Mouse (Mus musculus) limb, embryonic 14.5 days (tissue): ENCODE measurements around the gene Ccnl2. TPM values are rescaled to one million over a fixed set of nuclear protein-coding genes. Genes with fewer than 3 reads are reported as not detected.
A peak's percentile ranks its signal among the peaks of the same experiment; 100 is the strongest.

ENCODE experiments used
- ATAC-seq: fragments of 200-750 bp; cut with Nextera tagmentation; 2 replicates; pipeline ENCODE4 v1.8.0; 2017; ENCODE audit warnings: low read depth, moderate number of reproducible peaks, moderate TSS enrichment; ENCODE audit not compliant: low FRiP score
- DNase-seq: peaks from one replicate; pipeline ENCODE4 v3.0.0-alpha.2; 2015; ENCODE audit warnings: low spot score
- H3K27ac ChIP-seq: fragments of 300-500 bp; sonication (generic); replicated peaks from 2 replicates; pipeline ENCODE4 v1.5.1; 2014; ENCODE audit warnings: low read depth, mild to moderate bottlenecking, low read length, moderate library complexity, mixed read lengths
- H3K27me3 ChIP-seq: fragments of 300-500 bp; sonication (generic); 2 replicates; pipeline ENCODE4 v1.6.1; 2014; ENCODE audit warnings: low read length, mixed read lengths; ENCODE audit not compliant: control insufficient read depth, insufficient read depth
- H3K36me3 ChIP-seq: fragments of 300-500 bp; sonication (generic); 2 replicates; pipeline ENCODE4 v1.6.1; 2014; ENCODE audit warnings: mild to moderate bottlenecking, low read length, moderate library complexity, mixed read lengths; ENCODE audit not compliant: control insufficient read depth, insufficient read depth
- H3K4me1 ChIP-seq: fragments of 300-500 bp; sonication (generic); 2 replicates; pipeline ENCODE4 v1.6.1; 2014; ENCODE audit warnings: antibody characterized with exemption, low read length, mixed read lengths; ENCODE audit not compliant: control insufficient read depth, insufficient read depth
- H3K4me2 ChIP-seq: fragments of 300-500 bp; sonication (generic); replicated peaks from 2 replicates; pipeline ENCODE4 v1.6.1; 2014; ENCODE audit warnings: low read depth, mild to moderate bottlenecking, low read length, moderate library complexity; ENCODE audit not compliant: severe bottlenecking
- H3K4me3 ChIP-seq: fragments of 300-500 bp; sonication (generic); replicated peaks from 2 replicates; pipeline ENCODE4 v1.5.1; 2014; ENCODE audit warnings: low read length
- H3K9ac ChIP-seq: fragments of 300-500 bp; sonication (generic); 2 replicates; pipeline ENCODE4 v1.6.1; 2014; ENCODE audit warnings: mild to moderate bottlenecking, low read depth, low read length, moderate library complexity; ENCODE audit not compliant: severe bottlenecking
- H3K9me3 ChIP-seq: fragments of 300-500 bp; sonication (generic); 2 replicates; pipeline ENCODE4 v1.6.1; 2016; ENCODE audit warnings: low read length; ENCODE audit not compliant: control insufficient read depth
- POLR2A ChIP-seq: fragments of 200-500 bp; IDR thresholded peaks from 2 replicates; pipeline ENCODE4 v1.8.0; 2012; ENCODE audit warnings: inconsistent platforms, mild to moderate bottlenecking, moderate library complexity, borderline replicate concordance; ENCODE audit not compliant: insufficient read depth, insufficient read length; ENCODE audit errors: extremely low read depth
- WGBS: fragments of 180-500 bp; shearing (Covaris S2); extraction: QIAGEN DNeasy Blood & Tissue Kit; methylation state at CpG from one replicate; pipeline ENCODE4 v1.1.7; 2014; 5-methylcytosine and 5-hydroxymethylcytosine counted together
- polyA plus RNA-seq, 2 experiments: library from polyadenylated mRNA; depleted of rRNA in 1 of 2; stranded (reverse) in 1 of 2; unstranded in 1 of 2; fragments of >200 nt; fragmentation: Nextera tagmentation in 1 of 2; extraction: Ambion mirVana in 1 of 2; gene quantifications; 2 replicates each; pipeline versions ENCODE4 v1.2.1 to v1.2.3; 2012 to 2014

Ccnl2 gene
- polyA plus RNA-seq, 2 experiments, result 190 to 304 TPM

DNA sequence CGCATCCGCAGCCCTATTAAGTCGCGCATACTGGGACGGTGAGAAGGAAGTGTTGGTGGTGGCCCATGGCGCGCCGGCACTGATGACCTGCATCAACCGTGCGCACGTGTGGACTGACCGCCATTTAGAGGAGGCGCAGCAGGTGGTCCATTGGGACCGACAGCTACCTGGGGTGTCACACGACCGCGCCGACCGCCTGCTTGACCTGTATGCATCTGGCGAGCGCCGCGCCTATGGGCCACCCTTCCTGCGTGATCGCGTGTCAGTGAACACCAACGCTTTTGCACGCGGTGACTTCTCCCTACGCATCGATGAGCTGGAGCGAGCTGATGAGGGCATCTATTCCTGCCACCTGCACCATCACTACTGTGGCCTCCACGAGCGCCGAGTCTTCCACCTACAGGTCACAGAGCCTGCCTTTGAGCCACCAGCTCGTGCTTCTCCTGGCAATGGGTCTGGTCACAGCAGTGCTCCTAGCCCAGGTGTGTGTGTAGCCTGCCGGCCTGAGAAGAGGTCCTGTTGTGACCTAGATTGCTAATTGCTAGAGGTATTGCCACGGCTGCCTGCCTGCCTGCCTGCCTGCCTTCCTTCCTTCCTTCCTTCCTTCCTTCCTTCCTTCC lies 29.5 kb downstream of the Ccnl2 start:
- Histone ChIP-seq H3K9me3 (no peaks in the 10 kb centered on the region), H3K4me1 (peaks cover 24% of the 10 kb centered on the region), H3K9ac (no peak overlapping the region), H3K27me3 (no peaks in the 10 kb centered on the region), H3K27ac (no peak overlapping the region), H3K4me3 (no peak overlapping the region), H3K36me3 (peaks cover 21% of the 10 kb centered on the region), H3K4me2 (peak overlapping the region; percentile 68)
- WGBS, result 48% methylated on average over 38 of the region's 38 CpGs
- ATAC-seq (no peak), DNase-seq (no peak)
- no peak for TF ChIP-seq POLR2A

DNA sequence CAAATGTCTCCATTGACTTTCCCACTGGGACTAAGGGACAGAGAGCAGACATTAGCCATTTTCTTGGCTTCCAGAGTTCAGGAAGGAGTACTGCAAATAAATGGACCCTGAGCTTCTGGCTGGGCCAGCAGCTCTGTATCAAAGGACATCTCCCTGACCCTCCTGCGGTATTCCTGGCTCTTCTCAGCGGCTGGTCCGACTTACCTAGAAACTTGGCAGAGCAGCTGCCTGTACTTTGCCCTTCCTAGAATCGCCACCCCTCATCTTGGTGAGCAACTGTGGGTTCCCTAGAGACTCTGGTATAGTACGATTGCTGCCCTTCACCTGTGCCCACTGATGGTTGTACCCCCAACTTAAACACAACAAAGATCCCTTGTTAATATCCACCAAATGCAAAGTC lies 30.9 kb downstream of the Ccnl2 start:
- no peak for ATAC-seq
- H3K9me3 ChIP-seq, result no peaks in the 10 kb centered on the region
- H3K4me3 ChIP-seq, result no peak overlapping the region
- H3K4me1 ChIP-seq, result peaks cover 28% of the 10 kb centered on the region
- H3K4me2 ChIP-seq, result no peak overlapping the region
- no peak overlapping the region for H3K9ac ChIP-seq
- 94% methylated on average over 5 of the region's 5 CpGs for whole genome bisulfite sequencing
- H3K27ac ChIP-seq, result no peak overlapping the region
- no peak for DNase-seq
- no peak for TF ChIP-seq POLR2A
- H3K27me3 ChIP-seq, result no peaks in the 10 kb centered on the region
- H3K36me3 ChIP-seq, result peaks cover 21% of the 10 kb centered on the region

DNA sequence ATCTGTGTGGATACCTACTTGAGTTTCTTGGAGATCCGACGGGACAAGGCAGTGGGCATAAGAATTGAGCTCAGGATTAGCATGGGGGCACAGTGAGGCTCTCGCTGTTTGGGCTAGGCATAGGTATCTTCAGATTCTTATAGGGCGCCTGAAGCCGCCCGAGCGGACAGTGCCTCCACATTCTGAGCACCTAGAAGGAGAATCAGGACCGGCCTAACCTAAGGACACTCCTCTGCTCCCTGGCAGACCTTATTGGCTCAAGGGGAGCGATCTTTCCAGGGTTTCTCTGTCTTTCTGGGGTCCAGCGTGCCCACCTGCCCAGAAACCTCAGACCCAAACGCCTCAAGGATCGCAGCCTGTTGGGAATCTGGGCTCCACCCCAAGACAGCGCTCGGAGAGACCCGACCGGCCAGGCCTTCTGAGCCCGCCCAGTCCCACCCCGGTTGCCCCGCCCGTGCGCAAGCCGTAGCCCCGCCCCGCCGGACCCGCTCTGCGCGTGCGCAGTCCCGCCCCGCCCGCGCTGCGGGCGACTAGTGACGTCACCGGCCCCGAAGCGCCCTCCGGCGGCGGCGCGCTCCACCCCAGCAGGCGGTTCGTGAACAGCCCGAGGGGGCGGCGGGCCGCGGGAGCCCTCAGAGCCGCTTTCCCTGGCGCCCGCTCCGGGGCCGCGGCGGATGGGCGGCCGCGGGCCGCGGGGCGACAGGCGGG lies 34.7 kb downstream of the Ccnl2 start, which contains the start of gene Dvl1:
TSS of gene Dvl1 (plus strand) at position 532 of the 708 bp plus-strand sequence.
- Histone ChIP-seq H3K36me3 (peaks cover 16% of the 10 kb centered on the region), H3K9ac (peak within 1 kb of the TSS; percentile 76), H3K4me1 (peaks cover 12% of the 10 kb centered on the region; the same call in 1 of the 2 replicates), H3K9me3 (no peaks in the 10 kb centered on the region), H3K4me2 (peak within 1 kb of the TSS; percentile 92), H3K4me3 (peak within 1 kb of the TSS; percentile 76), H3K27ac (0 out of 2 replicates have a peak within 1 kb of the TSS, but pooled peaks have one; percentile 38), H3K27me3 (no peaks in the 10 kb centered on the region)
- ATAC-seq (peak; percentile 92), DNase-seq (peak; percentile 82)
- TF ChIP-seq POLR2A, result 0 out of 2 replicates have a peak, but pooled peaks have one; percentile 53
- WGBS, result 3% methylated on average over 47 of the region's 65 CpGs

DNA sequence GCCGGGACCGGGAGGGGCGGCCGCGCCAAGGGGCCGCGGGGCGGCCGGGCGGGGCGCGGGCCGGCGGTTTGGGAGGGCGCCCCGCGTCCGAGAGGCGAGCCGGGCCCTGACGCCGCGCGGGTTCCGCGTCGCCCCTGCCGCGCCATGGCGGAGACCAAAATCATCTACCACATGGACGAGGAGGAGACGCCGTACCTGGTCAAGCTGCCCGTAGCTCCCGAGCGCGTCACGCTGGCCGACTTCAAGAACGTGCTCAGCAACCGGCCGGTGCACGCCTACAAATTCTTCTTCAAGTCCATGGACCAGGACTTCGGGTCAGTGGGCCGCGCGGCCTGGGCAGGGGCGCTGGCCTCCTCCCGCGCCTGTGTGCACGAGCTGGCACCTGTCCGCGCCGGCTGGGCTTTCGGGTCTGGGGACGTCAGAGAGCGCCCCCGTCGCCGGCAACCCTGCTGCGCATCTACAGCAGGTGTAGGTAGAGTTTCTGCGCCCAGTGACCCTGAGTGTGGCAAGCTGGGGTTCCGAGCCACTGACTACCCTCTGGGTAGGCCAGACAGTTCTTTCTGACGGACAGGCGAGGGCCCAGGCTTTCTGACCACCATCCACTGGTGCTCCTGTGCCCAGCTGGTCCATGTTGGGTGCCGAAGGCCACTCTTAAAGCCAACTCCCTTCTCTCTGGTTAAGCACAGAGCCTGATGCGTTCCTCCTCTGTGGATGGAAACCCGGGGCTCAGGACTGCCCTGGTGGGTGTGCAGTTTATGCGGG lies 35.5 kb downstream of the Ccnl2 start:
- H3K9ac ChIP-seq, result peak overlapping the region; percentile 76
- peaks cover 16% of the 10 kb centered on the region for H3K36me3 ChIP-seq
- peak overlapping the region; percentile 92 for H3K4me2 ChIP-seq
- H3K9me3 ChIP-seq, result no peaks in the 10 kb centered on the region
- ATAC-seq (no peak; the same call in none of the 2 replicates), DNase-seq (no peak)
- 3% methylated on average over 41 of the region's 69 CpGs for WGBS
- no peaks in the 10 kb centered on the region for H3K27me3 ChIP-seq
- no peak for TF ChIP-seq POLR2A
- 0 out of 2 replicates have a peak overlapping the region, but pooled peaks have one; percentile 38 for H3K27ac ChIP-seq
- H3K4me3 ChIP-seq, result peak overlapping the region; percentile 76
- H3K4me1 ChIP-seq, result peaks cover 12% of the 10 kb centered on the region; the same call in 1 of the 2 replicates

DNA sequence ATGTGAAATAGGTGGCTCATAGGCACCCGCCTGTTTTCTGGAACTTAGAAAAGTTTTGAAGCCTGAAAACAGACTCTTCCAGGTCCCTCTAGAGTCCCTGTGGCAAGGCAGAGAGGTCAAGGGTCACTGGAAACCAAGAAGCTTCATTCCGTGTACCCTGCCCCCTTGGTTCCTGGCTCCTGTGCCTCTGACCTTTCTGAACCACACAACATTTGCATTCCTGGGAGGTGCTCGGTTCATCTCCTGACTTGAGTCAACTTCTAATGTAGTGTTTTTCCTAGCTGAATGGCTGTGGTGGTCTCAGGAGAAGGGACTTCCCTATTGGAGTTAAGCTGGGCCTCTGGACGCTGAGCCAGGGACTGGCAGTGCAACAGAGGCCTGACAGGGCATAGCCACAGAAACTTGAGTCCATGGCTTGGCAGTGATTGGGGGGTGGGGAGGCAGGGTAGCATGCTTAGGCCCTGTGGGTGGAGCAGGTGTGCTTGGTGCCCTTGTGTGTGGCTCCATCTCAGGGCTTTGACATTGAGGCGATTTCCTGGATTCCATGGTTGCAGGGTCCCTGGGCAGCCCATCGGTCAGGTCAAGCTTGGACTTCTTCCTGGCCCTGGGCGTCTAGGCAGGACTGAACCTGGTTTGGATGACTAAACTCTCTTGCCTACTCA lies 36.3 kb downstream of the Ccnl2 start:
- Histone ChIP-seq H3K36me3 (peaks cover 9% of the 10 kb centered on the region), H3K27ac (no peak overlapping the region), H3K4me1 (peaks cover 12% of the 10 kb centered on the region; the same call in 1 of the 2 replicates), H3K4me3 (peak overlapping the region; percentile 76), H3K9ac (peak overlapping the region; percentile 29; the same call in 1 of the 2 replicates), H3K27me3 (no peaks in the 10 kb centered on the region), H3K4me2 (peak overlapping the region; percentile 92), H3K9me3 (no peaks in the 10 kb centered on the region)
- 66% methylated on average over 7 of the region's 7 CpGs for WGBS
- ATAC-seq, result no peak
- DNase-seq, result no peak
- TF ChIP-seq POLR2A, result no peak
